Mouse (Mus musculus) heart, embryonic 15.5 days (tissue): ENCODE data around the gene Abcc8. TPM values are rescaled to one million over a fixed set of nuclear protein-coding genes. Genes with fewer than 3 reads are reported as not detected.

Source experiments
- ATAC-seq: fragments of 200-750 bp; cut with Nextera tagmentation; replicated peaks from 2 replicates; pipeline ENCODE4 v1.8.0; 2017; ENCODE audit warnings: low read depth, moderate TSS enrichment; ENCODE audit not compliant: insufficient number of reproducible peaks, insufficient read depth, low FRiP score
- H3K27ac ChIP-seq: fragments of 300-500 bp; sonication (generic); 2 replicates; pipeline ENCODE4 v1.5.1; 2015; ENCODE audit warnings: mild to moderate bottlenecking, inconsistent platforms
- H3K27me3 ChIP-seq: fragments of 300-500 bp; sonication (generic); 2 replicates; pipeline ENCODE4 v1.6.1; 2015; ENCODE audit warnings: inconsistent platforms
- H3K36me3 ChIP-seq: fragments of 300-500 bp; sonication (generic); 2 replicates; pipeline ENCODE4 v1.6.1; 2015; ENCODE audit warnings: mild to moderate bottlenecking, inconsistent platforms
- H3K4me1 ChIP-seq: fragments of 300-500 bp; sonication (generic); replicated peaks from 2 replicates; pipeline ENCODE4 v1.6.1; 2015; ENCODE audit warnings: inconsistent platforms
- H3K4me2 ChIP-seq: fragments of 300-500 bp; sonication (generic); 2 replicates; pipeline ENCODE4 v1.6.1; 2015; ENCODE audit warnings: inconsistent platforms, mild to moderate bottlenecking, moderate library complexity
- H3K4me3 ChIP-seq: fragments of 300-500 bp; sonication (generic); 2 replicates; pipeline ENCODE4 v1.5.1; 2015; ENCODE audit warnings: mild to moderate bottlenecking, inconsistent platforms
- H3K9ac ChIP-seq: fragments of 300-500 bp; sonication (generic); 2 replicates; pipeline ENCODE4 v1.6.1; 2015; ENCODE audit warnings: mild to moderate bottlenecking, inconsistent platforms
- H3K9me3 ChIP-seq: fragments of 300-500 bp; sonication (generic); replicated peaks from 2 replicates; pipeline ENCODE4 v1.6.1; 2016; ENCODE audit warnings: inconsistent platforms
- whole genome bisulfite sequencing: fragments of 180-500 bp; shearing (Covaris S2); methylation state at CpG from one replicate; pipeline ENCODE4 v1.1.7; 2015; ENCODE audit warnings: mixed read lengths; 5-methylcytosine and 5-hydroxymethylcytosine counted together
- polyA plus RNA-seq: library from polyadenylated mRNA; unstranded; fragments of >200 nt; fragmentation: Nextera tagmentation; extraction: Ambion mirVana; gene quantifications from 2 replicates; pipeline ENCODE4 v1.2.1, GENCODE M21; 2015

The Abcc8 gene
- polyA plus RNA-seq, 1 experiment from 2014 or later, result 18.1 TPM

DNA sequence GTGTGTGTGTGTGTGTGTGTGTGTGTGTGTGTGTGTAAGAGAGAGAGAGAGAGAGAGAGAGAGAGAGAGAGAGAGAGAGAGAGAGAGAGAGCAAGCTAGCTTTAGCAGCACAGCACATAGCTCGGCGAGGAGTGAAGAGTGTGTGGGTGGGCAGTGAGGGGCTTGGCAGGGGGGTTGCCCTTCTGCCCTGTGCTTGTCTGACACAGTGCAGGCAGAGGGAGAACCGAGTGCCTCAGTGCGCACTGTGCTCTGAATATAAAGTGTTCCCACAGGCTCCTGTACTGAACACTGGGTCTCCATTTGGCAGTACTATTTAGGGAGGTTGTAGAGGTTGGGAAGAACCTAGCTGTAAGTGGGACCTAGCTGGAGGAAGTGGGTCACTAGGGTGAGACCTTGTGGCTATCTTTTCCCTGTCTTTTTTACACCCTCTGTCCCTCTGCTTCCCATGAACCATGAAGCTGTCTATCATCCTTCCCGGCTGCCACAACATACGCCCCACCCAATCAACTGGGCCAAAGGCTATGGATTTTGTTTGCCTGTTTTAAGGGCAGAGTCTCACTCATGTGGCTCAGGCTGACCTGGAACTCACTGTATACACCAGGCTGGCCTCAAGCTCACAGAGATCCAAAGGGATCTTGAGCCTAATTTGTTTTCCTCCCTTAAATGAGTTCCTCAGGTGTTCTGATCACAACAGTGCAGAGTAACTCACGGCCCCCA is 50.2 kb downstream of the Abcc8 start:
- Histone ChIP-seq H3K4me1 (peaks cover 31% of the 10 kb centered on the region), H3K4me2 (no peak overlapping the region), H3K27me3 (peaks cover 9% of the 10 kb centered on the region; the same call in 1 of the 2 replicates), H3K9ac (no peak overlapping the region), H3K4me3 (no peak overlapping the region), H3K9me3 (no peaks in the 10 kb centered on the region), H3K36me3 (no peaks in the 10 kb centered on the region), H3K27ac (no peak overlapping the region)
- 56% methylated on average over 7 of the region's 7 CpGs for WGBS
- ATAC-seq, result no peak

DNA sequence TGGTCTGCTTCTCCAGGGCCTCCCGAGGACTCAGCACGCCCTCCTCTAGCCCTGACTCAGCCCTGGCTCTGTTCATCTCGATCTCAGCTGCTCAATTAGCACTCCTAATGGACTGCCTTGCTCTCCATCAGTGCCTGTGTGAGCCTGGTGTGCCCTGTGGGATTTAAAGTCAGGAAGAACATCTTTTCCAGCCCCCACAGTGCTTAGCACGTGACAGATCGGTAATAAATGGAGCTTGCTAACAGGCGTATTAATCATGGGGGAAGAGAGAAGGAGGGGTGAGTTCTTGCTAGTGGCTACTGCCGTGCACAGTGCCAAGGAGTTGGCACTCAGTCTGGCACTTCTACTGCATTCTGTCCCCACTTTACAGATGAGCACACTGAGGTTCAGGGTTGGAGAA is 51.6 kb downstream of the Abcc8 start:
- 61% methylated on average over 7 of the region's 7 CpGs for WGBS
- Histone ChIP-seq H3K4me1 (peaks cover 23% of the 10 kb centered on the region), H3K4me2 (no peak overlapping the region), H3K9ac (no peak overlapping the region), H3K9me3 (no peaks in the 10 kb centered on the region), H3K36me3 (no peaks in the 10 kb centered on the region), H3K4me3 (no peak overlapping the region), H3K27ac (no peak overlapping the region), H3K27me3 (peaks cover 12% of the 10 kb centered on the region)
- ATAC-seq, result no peak; the same call in 1 of the 2 replicates

GRCm38 (mm10) chr7:46125340-46125739 is 54.5 kb downstream of the Abcc8 start:
- no peaks in the 10 kb centered on the region for H3K36me3 ChIP-seq
- peaks cover 6% of the 10 kb centered on the region; the same call in 1 of the 2 replicates for H3K27me3 ChIP-seq
- peak overlapping the region; percentile 49; the same call in 1 of the 2 replicates for H3K27ac ChIP-seq
- no peak overlapping the region for H3K9ac ChIP-seq
- H3K4me1 ChIP-seq, result peaks cover 17% of the 10 kb centered on the region
- H3K4me3 ChIP-seq, result no peak overlapping the region
- no peak overlapping the region for H3K4me2 ChIP-seq
- H3K9me3 ChIP-seq, result no peaks in the 10 kb centered on the region
- ATAC-seq, result peak; percentile 82
- 45% methylated on average over 11 of the region's 11 CpGs for WGBS

GRCm38 (mm10) chr7:46124460-46124859 is 55.4 kb downstream of the Abcc8 start:
- no peak overlapping the region for H3K4me3 ChIP-seq
- no peak overlapping the region for H3K27ac ChIP-seq
- 61% methylated on average over 6 of the region's 6 CpGs for WGBS
- no peaks in the 10 kb centered on the region for H3K36me3 ChIP-seq
- peaks cover 17% of the 10 kb centered on the region for H3K4me1 ChIP-seq
- no peak overlapping the region for H3K4me2 ChIP-seq
- H3K9me3 ChIP-seq, result no peaks in the 10 kb centered on the region
- H3K9ac ChIP-seq, result no peak overlapping the region
- peaks cover 6% of the 10 kb centered on the region; the same call in 1 of the 2 replicates for H3K27me3 ChIP-seq
- ATAC-seq, result no peak

GRCm38 (mm10) chr7:46122964-46123363 is 56.9 kb downstream of the Abcc8 start:
- 64% methylated on average over 4 of the region's 4 CpGs for WGBS
- Histone ChIP-seq H3K4me3 (no peak overlapping the region), H3K27ac (no peak overlapping the region), H3K36me3 (no peaks in the 10 kb centered on the region), H3K9me3 (no peaks in the 10 kb centered on the region), H3K9ac (no peak overlapping the region), H3K27me3 (peaks cover 6% of the 10 kb centered on the region; the same call in 1 of the 2 replicates), H3K4me2 (no peak overlapping the region), H3K4me1 (peaks cover 17% of the 10 kb centered on the region)
- ATAC-seq, result no peak

DNA sequence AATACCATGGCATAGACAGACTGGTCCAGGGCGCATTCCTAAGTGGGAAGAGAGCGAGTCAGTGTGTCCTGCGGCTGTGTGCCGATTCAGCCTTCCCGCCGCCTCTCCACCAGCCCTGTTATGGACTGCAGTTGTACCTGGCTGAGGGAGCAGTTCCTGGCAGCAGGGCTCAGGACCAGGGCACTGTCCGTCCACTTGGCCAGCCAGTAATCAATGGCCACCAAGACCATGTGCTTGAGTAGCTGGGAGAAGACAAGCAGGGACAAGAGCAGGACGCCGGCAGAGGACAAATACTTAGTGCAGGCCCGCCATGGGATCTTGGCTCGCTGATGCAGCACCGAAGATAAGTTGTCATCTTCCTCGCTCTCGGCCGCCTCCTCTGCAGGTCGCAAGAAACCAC is 62.8 kb downstream of the Abcc8 start:
- 75% methylated on average over 16 of the region's 16 CpGs for WGBS
- H3K27ac ChIP-seq, result peak overlapping the region; percentile 70; the same call in 1 of the 2 replicates
- H3K4me3 ChIP-seq, result no peak overlapping the region
- ATAC-seq, result no peak
- H3K4me2 ChIP-seq, result no peak overlapping the region
- no peaks in the 10 kb centered on the region for H3K27me3 ChIP-seq
- H3K4me1 ChIP-seq, result peaks cover 40% of the 10 kb centered on the region
- no peaks in the 10 kb centered on the region for H3K36me3 ChIP-seq
- no peak overlapping the region for H3K9ac ChIP-seq
- H3K9me3 ChIP-seq, result no peaks in the 10 kb centered on the region

- Histone ChIP-seq H3K4me3 (no peak overlapping the region), H3K4me1 (peaks cover 49% of the 10 kb centered on the region), H3K4me2 (no peak overlapping the region), H3K9ac (no peak overlapping the region), H3K36me3 (no peaks in the 10 kb centered on the region), H3K9me3 (no peaks in the 10 kb centered on the region), H3K27ac (peak overlapping the region; percentile 70), H3K27me3 (no peaks in the 10 kb centered on the region)
- peak; percentile 56 for ATAC-seq
- 18% methylated on average over 10 of the region's 10 CpGs for WGBS
Measured at GRCm38 (mm10) chr7:46116118-46116581, 63.7 kb downstream of the Abcc8 start.

- ATAC-seq, result no peak
- peaks cover 52% of the 10 kb centered on the region for H3K4me1 ChIP-seq
- H3K27me3 ChIP-seq, result 0 out of 2 replicates have a peak, but pooled peaks cover 2% of the 10 kb centered on the region
- H3K36me3 ChIP-seq, result no peaks in the 10 kb centered on the region
- H3K27ac ChIP-seq, result no peak overlapping the region
- H3K4me3 ChIP-seq, result no peak overlapping the region
- H3K9me3 ChIP-seq, result no peaks in the 10 kb centered on the region
- no peak overlapping the region for H3K4me2 ChIP-seq
- WGBS, result 59% methylated on average over 3 of the region's 3 CpGs
- H3K9ac ChIP-seq, result no peak overlapping the region
Measured at GRCm38 (mm10) chr7:46113435-46113834, 66.4 kb downstream of the Abcc8 start.

GRCm38 (mm10) chr7:46111938-46112337 is 67.9 kb downstream of the Abcc8 start:
- 43% methylated on average over 6 of the region's 6 CpGs for WGBS
- H3K4me2 ChIP-seq, result no peak overlapping the region
- peak overlapping the region; percentile 28 for H3K27ac ChIP-seq
- H3K4me3 ChIP-seq, result no peak overlapping the region
- no peaks in the 10 kb centered on the region for H3K36me3 ChIP-seq
- H3K9ac ChIP-seq, result no peak overlapping the region
- H3K9me3 ChIP-seq, result no peaks in the 10 kb centered on the region
- H3K4me1 ChIP-seq, result peaks cover 51% of the 10 kb centered on the region
- ATAC-seq, result 0 out of 2 replicates have a peak, but pooled peaks have one; percentile 33
- H3K27me3 ChIP-seq, result 0 out of 2 replicates have a peak, but pooled peaks cover 2% of the 10 kb centered on the region

DNA sequence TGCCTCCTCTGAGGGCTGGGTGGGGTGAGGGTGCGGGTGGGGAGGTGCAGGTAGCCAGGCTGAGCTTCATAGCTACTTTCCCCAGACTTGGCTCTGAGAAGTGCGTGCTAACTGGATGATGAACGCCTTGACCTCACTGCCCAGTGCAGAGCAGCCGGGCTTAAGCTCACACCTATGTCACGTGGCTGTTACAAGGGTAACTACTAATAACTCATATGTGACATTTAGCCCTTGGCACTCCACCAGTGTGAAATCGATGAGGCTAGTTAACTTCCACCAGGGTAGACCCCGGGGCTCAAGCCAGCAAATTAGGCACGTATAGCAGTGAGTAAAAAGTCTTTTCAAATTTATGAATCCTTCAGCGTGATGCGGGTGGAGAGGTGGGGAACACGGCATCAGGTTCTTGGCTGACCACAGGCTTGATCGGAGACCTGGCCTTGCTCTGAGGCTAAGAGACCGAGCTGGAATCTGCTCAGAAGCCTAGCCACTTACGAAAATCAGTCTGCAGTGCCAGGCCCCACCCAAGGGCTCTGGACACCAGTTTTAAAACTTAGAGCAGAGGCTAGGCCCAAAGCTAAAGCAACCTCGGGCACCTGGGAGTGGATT is 68.5 kb downstream of the Abcc8 start:
- Histone ChIP-seq H3K4me2 (no peak overlapping the region), H3K9me3 (no peaks in the 10 kb centered on the region), H3K9ac (no peak overlapping the region), H3K27ac (peak overlapping the region; percentile 17; the same call in 1 of the 2 replicates), H3K27me3 (0 out of 2 replicates have a peak, but pooled peaks cover 2% of the 10 kb centered on the region), H3K4me1 (peaks cover 45% of the 10 kb centered on the region), H3K4me3 (no peak overlapping the region), H3K36me3 (no peaks in the 10 kb centered on the region)
- WGBS, result 65% methylated on average over 15 of the region's 15 CpGs
- no peak for ATAC-seq

- H3K36me3 ChIP-seq, result no peaks in the 10 kb centered on the region
- H3K27me3 ChIP-seq, result 0 out of 2 replicates have a peak, but pooled peaks cover 2% of the 10 kb centered on the region
- no peak overlapping the region for H3K4me2 ChIP-seq
- H3K9me3 ChIP-seq, result no peaks in the 10 kb centered on the region
- no peak for ATAC-seq
- H3K9ac ChIP-seq, result no peak overlapping the region
- no peak overlapping the region for H3K4me3 ChIP-seq
- peaks cover 33% of the 10 kb centered on the region for H3K4me1 ChIP-seq
- H3K27ac ChIP-seq, result no peak overlapping the region
- WGBS, result 77% methylated on average over 3 of the region's 3 CpGs
Measured at GRCm38 (mm10) chr7:46110079-46110478, 69.8 kb downstream of the Abcc8 start.
